Mouse (Mus musculus) limb, embryonic 13.5 days (tissue): ENCODE results near the gene Pappa2. TPM values are rescaled to one million over a fixed set of nuclear protein-coding genes. Genes with fewer than 3 reads are reported as not detected.

ENCODE experiments used
- ATAC-seq: fragments of 200-750 bp; cut with Nextera tagmentation; 2 replicates; pipeline ENCODE4 v1.8.0; 2017; ENCODE audit warnings: low read depth, moderate number of reproducible peaks, moderate TSS enrichment; ENCODE audit not compliant: low FRiP score
- H3K27ac ChIP-seq: fragments of 300-500 bp; sonication (generic); 2 replicates; pipeline ENCODE4 v1.5.1; 2015; ENCODE audit warnings: inconsistent platforms, mild to moderate bottlenecking, moderate library complexity
- H3K27me3 ChIP-seq: fragments of 300-500 bp; sonication (generic); 2 replicates; pipeline ENCODE4 v1.6.1; 2015; ENCODE audit warnings: mild to moderate bottlenecking, inconsistent platforms
- H3K36me3 ChIP-seq: fragments of 300-500 bp; sonication (generic); 2 replicates; pipeline ENCODE4 v1.6.1; 2015; ENCODE audit warnings: inconsistent platforms, mild to moderate bottlenecking, moderate library complexity
- H3K4me1 ChIP-seq: fragments of 300-500 bp; sonication (generic); 2 replicates; pipeline ENCODE4 v1.6.1; 2015; ENCODE audit warnings: inconsistent platforms
- H3K4me2 ChIP-seq: fragments of 300-500 bp; sonication (generic); replicated peaks from 2 replicates; pipeline ENCODE4 v1.6.1; 2015; ENCODE audit warnings: inconsistent platforms, mild to moderate bottlenecking, moderate library complexity
- H3K4me3 ChIP-seq: fragments of 300-500 bp; sonication (generic); 2 replicates; pipeline ENCODE4 v1.5.1; 2015; ENCODE audit warnings: moderate library complexity, mild to moderate bottlenecking, inconsistent platforms
- H3K9ac ChIP-seq: fragments of 300-500 bp; sonication (generic); 2 replicates; pipeline ENCODE4 v1.6.1; 2015; ENCODE audit warnings: mild to moderate bottlenecking, inconsistent platforms
- H3K9me3 ChIP-seq: fragments of 300-500 bp; sonication (generic); 2 replicates; pipeline ENCODE4 v1.6.1; 2016; ENCODE audit warnings: inconsistent platforms
- WGBS: fragments of 180-500 bp; shearing (Covaris S2); methylation state at CpG from one replicate; pipeline ENCODE4 v1.1.7; 2015; 5-methylcytosine and 5-hydroxymethylcytosine counted together
- polyA plus RNA-seq: library from polyadenylated mRNA; unstranded; fragments of >200 nt; fragmentation: Nextera tagmentation; extraction: Ambion mirVana; gene quantifications from 2 replicates; pipeline ENCODE4 v1.2.1, GENCODE M21; 2015

Gene Pappa2
- polyA plus RNA-seq = 1.2 and 1.5 TPM in 2 replicates

- H3K9ac ChIP-seq = no peak within 1 kb of the TSS
- no peaks in the 10 kb centered on the region for H3K4me1 ChIP-seq
- H3K36me3 ChIP-seq = no peaks in the 10 kb centered on the region
- ATAC-seq = no peak
- H3K9me3 ChIP-seq = no peaks in the 10 kb centered on the region
- H3K27ac ChIP-seq = no peak within 1 kb of the TSS
- no peak within 1 kb of the TSS for H3K4me3 ChIP-seq
- no peaks in the 10 kb centered on the region for H3K27me3 ChIP-seq
- 42% methylated on average over 1 of the region's 1 CpGs for WGBS
- no peak within 1 kb of the TSS for H3K4me2 ChIP-seq
Observed at GRCm38 (mm10) chr1:158980390-158980789, at the start of gene Pappa2. Gene Pappa2, minus strand, starts transcription at chr1:158980490.

GRCm38 (mm10) chr1:159029106-159029505 is 48.8 kb upstream of the Pappa2 start:
- Histone ChIP-seq H3K4me1 (no peaks in the 10 kb centered on the region), H3K4me3 (no peak overlapping the region), H3K36me3 (no peaks in the 10 kb centered on the region), H3K27me3 (no peaks in the 10 kb centered on the region), H3K9me3 (no peaks in the 10 kb centered on the region), H3K4me2 (no peak overlapping the region), H3K9ac (no peak overlapping the region), H3K27ac (no peak overlapping the region)
- ATAC-seq = no peak
- 85% methylated on average over 2 of the region's 2 CpGs for WGBS

GRCm38 (mm10) chr1:159014940-159015660 is 34.8 kb upstream of the Pappa2 start:
- ATAC-seq = no peak
- Histone ChIP-seq H3K4me3 (no peak overlapping the region), H3K9me3 (no peaks in the 10 kb centered on the region)

GRCm38 (mm10) chr1:158987042-158987441 is 6.8 kb upstream of the Pappa2 start:
- ATAC-seq = no peak
- H3K27ac ChIP-seq = no peak overlapping the region
- no peaks in the 10 kb centered on the region for H3K27me3 ChIP-seq
- H3K9ac ChIP-seq = no peak overlapping the region
- H3K4me1 ChIP-seq = no peaks in the 10 kb centered on the region
- no peaks in the 10 kb centered on the region for H3K9me3 ChIP-seq
- no peak overlapping the region for H3K4me2 ChIP-seq
- 70% methylated on average over 3 of the region's 3 CpGs for WGBS
- H3K4me3 ChIP-seq = no peak overlapping the region
- H3K36me3 ChIP-seq = no peaks in the 10 kb centered on the region

More at GRCm38 (mm10) chr1:159014940-159015660, 34.8 kb upstream of the Pappa2 start:
- WGBS = 60% methylated on average over 5 of the region's 5 CpGs
- Histone ChIP-seq H3K27me3 (no peaks in the 10 kb centered on the region), H3K27ac (no peak overlapping the region), H3K9ac (no peak overlapping the region), H3K4me2 (no peak overlapping the region), H3K4me1 (no peaks in the 10 kb centered on the region), H3K36me3 (no peaks in the 10 kb centered on the region)

- WGBS = 27% methylated on average over 5 of the region's 5 CpGs
- H3K36me3 ChIP-seq = no peaks in the 10 kb centered on the region
- no peak overlapping the region for H3K27ac ChIP-seq
- no peak overlapping the region for H3K9ac ChIP-seq
- H3K4me3 ChIP-seq = no peak overlapping the region
- no peaks in the 10 kb centered on the region for H3K9me3 ChIP-seq
- H3K4me2 ChIP-seq = no peak overlapping the region
- ATAC-seq = no peak
- H3K27me3 ChIP-seq = peaks cover 4% of the 10 kb centered on the region; the same call in 1 of the 2 replicates
- H3K4me1 ChIP-seq = peaks cover 31% of the 10 kb centered on the region
Observed at GRCm38 (mm10) chr1:158962340-158962739, 17.9 kb downstream of the Pappa2 start.

GRCm38 (mm10) chr1:158960984-158961383 is 19.3 kb downstream of the Pappa2 start:
- Histone ChIP-seq H3K9ac (no peak overlapping the region), H3K4me1 (peaks cover 31% of the 10 kb centered on the region), H3K4me2 (peak overlapping the region; percentile 52), H3K4me3 (no peak overlapping the region), H3K36me3 (no peaks in the 10 kb centered on the region), H3K27me3 (peaks cover 13% of the 10 kb centered on the region), H3K9me3 (no peaks in the 10 kb centered on the region), H3K27ac (no peak overlapping the region; the same call in 1 of the 2 replicates)
- no peak for ATAC-seq
- 29% methylated on average over 4 of the region's 4 CpGs for WGBS

- peak; percentile 13; the same call in 1 of the 2 replicates for ATAC-seq
- 17% methylated on average over 8 of the region's 8 CpGs for whole genome bisulfite sequencing
- H3K9me3 ChIP-seq = no peaks in the 10 kb centered on the region
- H3K4me3 ChIP-seq = peak overlapping the region; percentile 23
- H3K4me1 ChIP-seq = peaks cover 31% of the 10 kb centered on the region
- no peak overlapping the region for H3K9ac ChIP-seq
- no peaks in the 10 kb centered on the region for H3K36me3 ChIP-seq
- peak overlapping the region; percentile 52 for H3K4me2 ChIP-seq
- no peak overlapping the region for H3K27ac ChIP-seq
- peaks cover 13% of the 10 kb centered on the region for H3K27me3 ChIP-seq
Observed at GRCm38 (mm10) chr1:158960549-158960948, 19.7 kb downstream of the Pappa2 start.

- Histone ChIP-seq H3K9ac (no peak overlapping the region), H3K4me1 (peaks cover 27% of the 10 kb centered on the region), H3K9me3 (no peaks in the 10 kb centered on the region), H3K27ac (no peak overlapping the region), H3K4me2 (no peak overlapping the region), H3K36me3 (no peaks in the 10 kb centered on the region), H3K4me3 (no peak overlapping the region), H3K27me3 (peaks cover 31% of the 10 kb centered on the region)
- no peak for ATAC-seq
- WGBS = 91% methylated on average over 7 of the region's 7 CpGs
Observed at GRCm38 (mm10) chr1:158956361-158956760, 23.9 kb downstream of the Pappa2 start.

GRCm38 (mm10) chr1:158954785-158955184 is 25.5 kb downstream of the Pappa2 start:
- ATAC-seq = no peak
- no peaks in the 10 kb centered on the region for H3K9me3 ChIP-seq
- no peak overlapping the region for H3K4me2 ChIP-seq
- no peak overlapping the region for H3K4me3 ChIP-seq
- H3K27me3 ChIP-seq = peaks cover 38% of the 10 kb centered on the region
- H3K9ac ChIP-seq = no peak overlapping the region
- 71% methylated on average over 6 of the region's 6 CpGs for WGBS
- peaks cover 13% of the 10 kb centered on the region; the same call in 1 of the 2 replicates for H3K4me1 ChIP-seq
- H3K27ac ChIP-seq = no peak overlapping the region
- no peaks in the 10 kb centered on the region for H3K36me3 ChIP-seq

GRCm38 (mm10) chr1:158953479-158954207 is 26.6 kb downstream of the Pappa2 start:
- no peaks in the 10 kb centered on the region for H3K36me3 ChIP-seq
- no peak overlapping the region for H3K27ac ChIP-seq
- H3K4me2 ChIP-seq = no peak overlapping the region
- peak; percentile 57 for ATAC-seq
- H3K9ac ChIP-seq = no peak overlapping the region
- 41% methylated on average over 6 of the region's 6 CpGs for WGBS
- H3K4me3 ChIP-seq = no peak overlapping the region
- peaks cover 38% of the 10 kb centered on the region for H3K27me3 ChIP-seq
- peaks cover 9% of the 10 kb centered on the region; the same call in 1 of the 2 replicates for H3K4me1 ChIP-seq
- H3K9me3 ChIP-seq = no peaks in the 10 kb centered on the region

- no peak overlapping the region for H3K4me3 ChIP-seq
- H3K9ac ChIP-seq = no peak overlapping the region
- no peaks in the 10 kb centered on the region for H3K36me3 ChIP-seq
- H3K4me2 ChIP-seq = no peak overlapping the region
- H3K9me3 ChIP-seq = no peaks in the 10 kb centered on the region
- peaks cover 9% of the 10 kb centered on the region; the same call in 1 of the 2 replicates for H3K4me1 ChIP-seq
- peaks cover 14% of the 10 kb centered on the region; the same call in 1 of the 2 replicates for H3K27me3 ChIP-seq
- 78% methylated on average over 6 of the region's 6 CpGs for WGBS
- ATAC-seq = no peak
- no peak overlapping the region for H3K27ac ChIP-seq
Observed at GRCm38 (mm10) chr1:158949041-158949440, 31.2 kb downstream of the Pappa2 start.

GRCm38 (mm10) chr1:158947981-158948735 is 32.1 kb downstream of the Pappa2 start:
- H3K36me3 ChIP-seq = no peaks in the 10 kb centered on the region
- 57% methylated on average over 6 of the region's 6 CpGs for WGBS
- no peak overlapping the region for H3K27ac ChIP-seq
- no peak overlapping the region for H3K9ac ChIP-seq
- peaks cover 11% of the 10 kb centered on the region; the same call in 1 of the 2 replicates for H3K27me3 ChIP-seq
- no peak overlapping the region for H3K4me3 ChIP-seq
- no peak overlapping the region for H3K4me2 ChIP-seq
- H3K9me3 ChIP-seq = no peaks in the 10 kb centered on the region
- no peak for ATAC-seq
- H3K4me1 ChIP-seq = peaks cover 9% of the 10 kb centered on the region; the same call in 1 of the 2 replicates
